ENCODE assay signal across 19 mouse cellular contexts in genomic region chr13:53227019-53227418, GRCm38 (mm10). TPM values are rescaled to one million over a fixed set of nuclear protein-coding genes. Genes with fewer than 3 reads are reported as not detected.
A peak's percentile ranks its signal among the peaks of the same experiment; 100 is the strongest.
DNase-seq lines count a peak whose midpoint lies in the region; ATAC-seq and TF ChIP-seq lines count a peak whose summit lies in the region.
"Had no signal": no experiment of that assay in that cellular context is flagged by ENCODE, and none has a peak within 500 bp of the region (broad histone marks: within the 10 kb centered on the region; RNA-seq: fewer than 3 reads in every experiment).

No protein-coding gene starts in this region.

- H3K36me3 ChIP-seq in heart, embryonic 12.5 days = peaks cover 5% of the 10 kb centered on the region; the same call in 1 of the 2 replicates
- H3K36me3 ChIP-seq in embryonic facial prominence, embryonic 14.5 days (ENCODE audit: control insufficient read depth, insufficient read depth, low read length) = no peaks in the 10 kb centered on the region
- no peaks in the 10 kb centered on the region for H3K36me3 ChIP-seq in intestine, embryonic 15.5 days
- H3K36me3 ChIP-seq in limb, embryonic 11.5 days (ENCODE audit: control insufficient read depth, insufficient read depth, low read length) = no peaks in the 10 kb centered on the region
- H3K36me3 ChIP-seq: hindbrain, embryonic 15.5 days; midbrain, embryonic 12.5 days had no signal

- 0 out of 2 replicates have a peak, but pooled peaks have one; percentile 52 for ATAC-seq in heart, embryonic 12.5 days (ENCODE audit: insufficient number of reproducible peaks, low FRiP score)
- ATAC-seq in embryonic facial prominence, embryonic 14.5 days (ENCODE audit: low read depth) = no peak
- ATAC-seq in intestine, embryonic 15.5 days = peak; percentile 78
- peak; percentile 57; the same call in 1 of the 2 replicates for ATAC-seq in limb, embryonic 11.5 days (ENCODE audit: insufficient number of reproducible peaks, low FRiP score, low TSS enrichment, low read depth)
- ATAC-seq: Patski had no signal

- H3K4me1 ChIP-seq in heart, embryonic 12.5 days (replicated peaks) = peaks cover 48% of the 10 kb centered on the region
- H3K4me1 ChIP-seq in embryonic facial prominence, embryonic 14.5 days (ENCODE audit: control insufficient read depth, insufficient read depth, low read length) = peaks cover 25% of the 10 kb centered on the region
- peaks cover 28% of the 10 kb centered on the region for H3K4me1 ChIP-seq in intestine, embryonic 15.5 days (replicated peaks)
- peaks cover 19% of the 10 kb centered on the region for H3K4me1 ChIP-seq in limb, embryonic 11.5 days (ENCODE audit: control insufficient read depth, insufficient read depth, low read length)

- TF ChIP-seq CTCF in left cerebral cortex, adult 2 months (IDR thresholded peaks at IDR 0.05) = no peak

- intact Hi-C loops in heart, postnatal 10 days (cut with DNase I) = no loop called here
- intact Hi-C loops in left cerebral cortex, adult 2 months (cut with DNase I) = no loop called here

- 45% methylated on average over 5 of the region's 6 CpGs for WGBS in heart, embryonic 12.5 days
- 51% methylated on average over 6 of the region's 6 CpGs for WGBS in embryonic facial prominence, embryonic 14.5 days
- 30% methylated on average over 6 of the region's 6 CpGs for WGBS in intestine, embryonic 15.5 days
- 20% methylated on average over 5 of the region's 6 CpGs for WGBS in limb, embryonic 11.5 days

- no peak overlapping the region for H3K4me3 ChIP-seq in heart, embryonic 12.5 days
- H3K4me3 ChIP-seq in embryonic facial prominence, embryonic 14.5 days (ENCODE audit: low read depth, low read length) = no peak overlapping the region
- no peak overlapping the region for H3K4me3 ChIP-seq in intestine, embryonic 15.5 days (replicated peaks)
- H3K4me3 ChIP-seq in limb, embryonic 11.5 days (ENCODE audit: low read depth, low read length) = no peak overlapping the region
- H3K4me3 ChIP-seq in left cerebral cortex, adult 2 months = no peak overlapping the region
- H3K4me3 ChIP-seq: hindbrain, embryonic 15.5 days; midbrain, embryonic 12.5 days; myocyte had no signal

- H3K27me3 ChIP-seq in heart, embryonic 12.5 days (replicated peaks) = no peaks in the 10 kb centered on the region
- no peaks in the 10 kb centered on the region for H3K27me3 ChIP-seq in embryonic facial prominence, embryonic 14.5 days (replicated peaks; ENCODE audit: control insufficient read depth, insufficient read depth, low read length)
- no peaks in the 10 kb centered on the region for H3K27me3 ChIP-seq in intestine, embryonic 15.5 days (replicated peaks)
- H3K27me3 ChIP-seq in limb, embryonic 11.5 days (ENCODE audit: control insufficient read depth, insufficient read depth, low read length) = no peaks in the 10 kb centered on the region
- H3K27me3 ChIP-seq: hindbrain, embryonic 15.5 days had no signal

- peaks cover 12% of the 10 kb centered on the region for H3K9me3 ChIP-seq in heart, embryonic 12.5 days (replicated peaks)
- H3K9me3 ChIP-seq in embryonic facial prominence, embryonic 14.5 days (ENCODE audit: control insufficient read depth, low read length) = peaks cover 9% of the 10 kb centered on the region; the same call in 1 of the 2 replicates
- no peaks in the 10 kb centered on the region for H3K9me3 ChIP-seq in intestine, embryonic 15.5 days
- peaks cover 4% of the 10 kb centered on the region; the same call in 1 of the 2 replicates for H3K9me3 ChIP-seq in limb, embryonic 11.5 days (ENCODE audit: control insufficient read depth, low read length)
- H3K9me3 ChIP-seq: hindbrain, embryonic 15.5 days had no signal

- H3K9ac ChIP-seq in heart, embryonic 12.5 days = peak overlapping the region; percentile 48; the same call in 1 of the 2 replicates
- H3K9ac ChIP-seq in embryonic facial prominence, embryonic 14.5 days (ENCODE audit: low read depth, low read length) = no peak overlapping the region
- no peak overlapping the region for H3K9ac ChIP-seq in intestine, embryonic 15.5 days
- H3K9ac ChIP-seq in limb, embryonic 11.5 days (ENCODE audit: low read length) = no peak overlapping the region
- H3K9ac ChIP-seq: hindbrain, embryonic 15.5 days; midbrain, embryonic 12.5 days had no signal

- H3K27ac ChIP-seq in heart, embryonic 12.5 days (ENCODE audit: poor library complexity, severe bottlenecking) = peak overlapping the region; percentile 82
- H3K27ac ChIP-seq in embryonic facial prominence, embryonic 14.5 days (replicated peaks; ENCODE audit: low read depth, low read length) = peak overlapping the region; percentile 48; the same call in 1 of the 2 replicates
- H3K27ac ChIP-seq in intestine, embryonic 15.5 days = no peak overlapping the region
- no peak overlapping the region for H3K27ac ChIP-seq in limb, embryonic 11.5 days (replicated peaks; ENCODE audit: low read depth, low read length)
- no peak overlapping the region for H3K27ac ChIP-seq in left cerebral cortex, adult 2 months
- H3K27ac ChIP-seq: hindbrain, embryonic 15.5 days; midbrain, embryonic 12.5 days had no signal

- peak overlapping the region; percentile 57 for H3K4me2 ChIP-seq in heart, embryonic 12.5 days
- H3K4me2 ChIP-seq in embryonic facial prominence, embryonic 14.5 days (ENCODE audit: low read depth, low read length) = no peak overlapping the region
- no peak overlapping the region for H3K4me2 ChIP-seq in intestine, embryonic 15.5 days (replicated peaks)
- no peak overlapping the region for H3K4me2 ChIP-seq in limb, embryonic 11.5 days (ENCODE audit: low read depth, severe bottlenecking)
- H3K4me2 ChIP-seq: hindbrain, embryonic 15.5 days; midbrain, embryonic 12.5 days had no signal

- no peak for DNase-seq in heart, postnatal 10 days
- DNase-seq in embryonic facial prominence, embryonic 14.5 days (ENCODE audit: low spot score) = no peak
- DNase-seq in limb, embryonic 11.5 days (ENCODE audit: low spot score) = peak; percentile 55
- no peak for DNase-seq in urinary bladder, postnatal 10 days (ENCODE audit: low spot score)
- DNase-seq in left cerebral cortex, adult 2 months (ENCODE audit: extremely low spot score in 1 of 2, low spot score in 2 of 2) = no peak
- no peak for DNase-seq in embryo, embryonic 10.5 days (ENCODE audit: low spot score)
- DNase-seq: B cell, adult 2 months; cerebellum, postnatal 10 days; gastrocnemius, postnatal 25 days; lung, postnatal 4 days; spleen, adult 18-20 months; thymus, postnatal 25 days had no signal

RNA-seq across cellular contexts. Expression of gene Ror2, which starts 58.9 kb away (rescaled TPM):
- 28.3 and 30.7 TPM in 2 replicates for polyA plus RNA-seq in heart, embryonic 12.5 days (2016; fragmentation: Nextera tagmentation; extraction: Ambion mirVana)
- total RNA-seq in heart, postnatal 10 days (2021) = 1 to 10 TPM; 5.3 to 5.8 TPM
- polyA plus RNA-seq in embryonic facial prominence, embryonic 14.5 days (2014; fragmentation: Nextera tagmentation; extraction: Ambion mirVana) = 16.4 and 17.1 TPM in 2 replicates
- 18.8 and 19.3 TPM in 2 replicates for polyA plus RNA-seq in intestine, embryonic 15.5 days (2015; fragmentation: Nextera tagmentation; extraction: Ambion mirVana)
- 17.8 and 21.1 TPM in 2 replicates for polyA plus RNA-seq in limb, embryonic 11.5 days (2014; fragmentation: Nextera tagmentation; extraction: Ambion mirVana)
- total RNA-seq in left cerebral cortex, adult 2 months (2021) = 1 to 10 TPM; 1.0 to 1.4 TPM
- total RNA-seq: neutrophil, adult 5-6 weeks had no signal
- polyA plus RNA-seq: Patski had no signal

Comparison
In these comparisons a context has a peak if more than half of its experiments do, and no peak if none do; other contexts are left out.
1. H3K27ac ChIP-seq: peak in heart, embryonic 12.5 days (single experiment) and embryonic facial prominence, embryonic 14.5 days (single experiment); none in intestine, embryonic 15.5 days (single experiment), limb, embryonic 11.5 days (single experiment) and left cerebral cortex, adult 2 months (single experiment).